Mouse (Mus musculus): ENCODE measurements at regions not wholly inside any gene's neighbourhood (a gene's known extent, or its start where the extent isn't known, plus 50 kb on each side); places are given as distances from the start of the nearest gene placed in this dataset.

- TF ChIP-seq CTCF (conservative IDR thresholded peaks at IDR 0.05 in 1 of 2, IDR thresholded peaks at IDR 0.05 in 1 of 2; ENCODE audit: low read depth in 2 of 2, low read length in 2 of 2) (no peak), USF1 (IDR thresholded peaks at IDR 0.05; ENCODE audit: low read depth, low read length) (no peak), POLR2AphosphoS2 (IDR thresholded peaks at IDR 0.05; ENCODE audit: low read depth, low read length) (no peak), NELFE (IDR thresholded peaks at IDR 0.05; ENCODE audit: low read depth, low read length) (no peak)
Observed at GRCm38 (mm10) chr4:119040041-119040440, 68.5 kb upstream of the Slc2a1 start.
